Mouse (Mus musculus) hindbrain, embryonic 14.5 days (tissue): ENCODE data around the gene Smyd1. TPM values are rescaled to one million over a fixed set of nuclear protein-coding genes. Genes with fewer than 3 reads are reported as not detected.

Experiments
- ATAC-seq: fragments of 200-750 bp; cut with Nextera tagmentation; 2 replicates; pipeline ENCODE4 v1.8.0; 2017; ENCODE audit warnings: moderate number of reproducible peaks, mild to moderate bottlenecking, moderate TSS enrichment, moderate library complexity; ENCODE audit not compliant: low FRiP score
- DNase-seq: peaks from one replicate; pipeline ENCODE4 v3.0.0-alpha.2; 2015; ENCODE audit warnings: low spot score
- H3K27ac ChIP-seq: fragments of 300-500 bp; sonication (generic); 2 replicates; pipeline ENCODE4 v1.5.1; 2014; ENCODE audit warnings: mild to moderate bottlenecking, moderate library complexity
- H3K27me3 ChIP-seq: fragments of 300-500 bp; sonication (generic); 2 replicates; pipeline ENCODE4 v1.6.1; 2014; ENCODE audit warnings: mild to moderate bottlenecking, low read length, mixed read lengths; ENCODE audit not compliant: control insufficient read depth, insufficient read depth
- H3K36me3 ChIP-seq: fragments of 300-500 bp; sonication (generic); replicated peaks from 2 replicates; pipeline ENCODE4 v1.6.1; 2014; ENCODE audit not compliant: control insufficient read depth, insufficient read depth
- H3K4me1 ChIP-seq: fragments of 300-500 bp; sonication (generic); replicated peaks from 2 replicates; pipeline ENCODE4 v1.6.1; 2014; ENCODE audit warnings: antibody characterized with exemption, low read length, mixed read lengths; ENCODE audit not compliant: control insufficient read depth, insufficient read depth
- H3K4me2 ChIP-seq: fragments of 300-500 bp; sonication (generic); replicated peaks from 2 replicates; pipeline ENCODE4 v1.6.1; 2014; ENCODE audit warnings: mild to moderate bottlenecking, moderate library complexity
- H3K4me3 ChIP-seq: fragments of 300-500 bp; sonication (generic); replicated peaks from 2 replicates; pipeline ENCODE4 v1.5.1; 2014; ENCODE audit warnings: mild to moderate bottlenecking, low read length
- H3K9ac ChIP-seq: fragments of 300-500 bp; sonication (generic); 2 replicates; pipeline ENCODE4 v1.6.1; 2014
- H3K9me3 ChIP-seq: fragments of 300-500 bp; sonication (generic); 2 replicates; pipeline ENCODE4 v1.6.1; 2016; ENCODE audit warnings: low read length; ENCODE audit not compliant: control insufficient read depth
- WGBS: fragments of 180-500 bp; shearing (Covaris S2); extraction: QIAGEN DNeasy Blood & Tissue Kit; methylation state at CpG from one replicate; pipeline ENCODE4 v1.1.7; 2014; 5-methylcytosine and 5-hydroxymethylcytosine counted together
- polyA plus RNA-seq: library from polyadenylated mRNA; unstranded; fragments of >200 nt; fragmentation: Nextera tagmentation; extraction: Ambion mirVana; gene quantifications from 2 replicates; pipeline ENCODE4 v1.2.1, GENCODE M21; 2014

Smyd1 gene
- 0.24 and 0.56 TPM in 2 replicates for polyA plus RNA-seq

DNA sequence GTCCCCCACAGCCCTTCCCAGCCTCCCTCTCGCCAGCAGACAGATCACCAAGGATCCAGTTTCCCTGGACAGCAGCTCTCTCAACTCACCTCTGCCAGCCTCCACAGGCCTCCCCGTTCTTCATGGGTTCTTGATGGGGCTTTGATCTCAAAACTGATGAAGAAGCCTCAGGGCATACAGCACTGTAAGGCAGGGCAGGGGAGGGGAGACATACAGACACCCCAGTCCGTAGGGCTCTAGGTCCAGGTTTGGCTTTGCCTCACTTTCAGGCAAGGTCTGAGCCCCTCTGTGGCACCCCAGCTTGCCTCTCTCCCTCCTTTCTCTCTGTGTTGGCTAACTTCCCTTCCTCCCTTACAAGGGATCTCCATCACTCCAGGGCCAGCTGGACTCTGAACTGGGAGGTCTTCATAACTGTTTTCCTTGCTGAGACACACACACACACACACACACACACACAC lies at the start of gene Smyd1:
Gene Smyd1, minus strand, starts transcription at position 408 of the 458 bp plus-strand sequence.
- Histone ChIP-seq H3K4me3 (no peak within 1 kb of the TSS), H3K4me1 (no peaks in the 10 kb centered on the region), H3K9ac (no peak within 1 kb of the TSS), H3K27ac (no peak within 1 kb of the TSS), H3K27me3 (no peaks in the 10 kb centered on the region), H3K4me2 (no peak within 1 kb of the TSS), H3K36me3 (no peaks in the 10 kb centered on the region), H3K9me3 (no peaks in the 10 kb centered on the region)
- ATAC-seq, result no peak
- no peak for DNase-seq
- 88% methylated on average over 3 of the region's 3 CpGs for WGBS

DNA sequence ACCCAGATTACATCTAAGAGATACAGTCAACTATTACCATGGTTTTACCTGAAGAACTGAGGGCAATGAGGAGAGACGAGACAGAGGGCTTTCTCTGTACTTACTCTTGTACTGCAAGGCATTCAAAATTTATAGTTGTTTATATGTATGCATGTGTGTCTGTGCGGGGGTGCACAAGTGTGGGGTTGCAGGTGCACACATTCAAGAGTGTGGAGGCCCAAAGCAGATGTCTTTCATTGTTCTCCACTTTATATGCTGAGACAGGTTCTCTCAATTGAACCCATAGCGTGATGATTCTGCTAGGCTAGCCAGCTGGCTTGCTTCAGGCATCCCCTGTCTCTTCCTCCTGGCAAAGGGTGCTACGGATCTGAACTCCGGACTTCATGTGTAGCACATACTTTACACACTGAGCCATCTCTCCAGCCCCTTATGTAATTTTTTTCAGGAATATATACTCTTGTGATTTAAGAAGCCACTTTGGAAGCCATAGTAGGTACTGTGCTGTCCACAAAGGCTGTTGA lies 49.1 kb upstream of the Smyd1 start:
- Histone ChIP-seq H3K4me3 (no peak overlapping the region), H3K27me3 (no peaks in the 10 kb centered on the region), H3K4me2 (no peak overlapping the region), H3K9ac (no peak overlapping the region), H3K36me3 (no peaks in the 10 kb centered on the region), H3K9me3 (no peaks in the 10 kb centered on the region), H3K27ac (no peak overlapping the region), H3K4me1 (no peaks in the 10 kb centered on the region)
- WGBS, result 91% methylated on average over 5 of the region's 5 CpGs
- ATAC-seq (no peak), DNase-seq (no peak)

DNA sequence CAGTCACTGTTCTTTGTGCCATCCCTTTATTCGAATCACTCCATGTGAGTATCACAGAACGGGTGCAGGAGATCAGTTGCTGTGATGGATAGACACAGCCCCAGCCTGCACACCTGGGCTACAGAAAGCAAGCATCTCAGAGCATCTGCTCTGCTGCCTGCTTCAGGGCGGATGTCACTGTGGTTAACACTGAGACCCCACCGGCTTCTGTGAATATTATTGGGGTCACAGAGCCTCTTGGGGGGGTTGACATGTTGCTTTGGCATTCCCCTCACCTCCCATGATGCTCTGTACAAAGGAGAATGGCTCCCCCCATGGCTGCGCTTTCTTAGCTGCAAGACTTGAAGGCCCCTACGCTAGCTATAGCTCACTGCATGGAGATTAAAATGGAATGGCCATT lies 47.4 kb upstream of the Smyd1 start:
- 93% methylated on average over 6 of the region's 6 CpGs for WGBS
- Histone ChIP-seq H3K36me3 (no peaks in the 10 kb centered on the region), H3K4me3 (no peak overlapping the region), H3K4me1 (no peaks in the 10 kb centered on the region), H3K27ac (no peak overlapping the region), H3K27me3 (no peaks in the 10 kb centered on the region), H3K4me2 (no peak overlapping the region), H3K9ac (no peak overlapping the region), H3K9me3 (no peaks in the 10 kb centered on the region)
- ATAC-seq (no peak), DNase-seq (no peak)

DNA sequence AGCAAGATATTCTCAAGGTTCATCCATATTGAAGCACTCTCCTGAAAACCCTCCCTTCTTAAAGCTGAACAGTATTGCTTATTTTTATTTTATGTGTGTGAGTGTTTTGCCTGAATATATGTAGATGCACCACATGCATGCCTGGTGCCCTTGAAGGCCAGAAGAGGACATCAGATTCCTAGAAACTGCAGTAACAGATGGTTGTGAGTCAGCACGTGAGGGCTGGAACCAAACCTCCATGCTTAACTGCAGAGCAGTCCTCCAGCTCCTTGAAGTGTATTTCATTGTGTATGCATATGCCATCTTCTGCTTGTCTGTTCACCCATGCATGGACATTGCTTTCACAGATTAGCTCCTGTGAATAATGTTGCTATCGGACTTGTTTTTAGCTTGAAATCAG lies 42.0 kb upstream of the Smyd1 start:
- no peak overlapping the region for H3K4me3 ChIP-seq
- H3K27ac ChIP-seq, result no peak overlapping the region
- DNase-seq (no peak), ATAC-seq (no peak)
- H3K9me3 ChIP-seq, result no peaks in the 10 kb centered on the region
- no peaks in the 10 kb centered on the region for H3K4me1 ChIP-seq
- no peak overlapping the region for H3K4me2 ChIP-seq
- H3K27me3 ChIP-seq, result no peaks in the 10 kb centered on the region
- no peaks in the 10 kb centered on the region for H3K36me3 ChIP-seq
- WGBS, result 69% methylated on average over 2 of the region's 2 CpGs
- H3K9ac ChIP-seq, result no peak overlapping the region

DNA sequence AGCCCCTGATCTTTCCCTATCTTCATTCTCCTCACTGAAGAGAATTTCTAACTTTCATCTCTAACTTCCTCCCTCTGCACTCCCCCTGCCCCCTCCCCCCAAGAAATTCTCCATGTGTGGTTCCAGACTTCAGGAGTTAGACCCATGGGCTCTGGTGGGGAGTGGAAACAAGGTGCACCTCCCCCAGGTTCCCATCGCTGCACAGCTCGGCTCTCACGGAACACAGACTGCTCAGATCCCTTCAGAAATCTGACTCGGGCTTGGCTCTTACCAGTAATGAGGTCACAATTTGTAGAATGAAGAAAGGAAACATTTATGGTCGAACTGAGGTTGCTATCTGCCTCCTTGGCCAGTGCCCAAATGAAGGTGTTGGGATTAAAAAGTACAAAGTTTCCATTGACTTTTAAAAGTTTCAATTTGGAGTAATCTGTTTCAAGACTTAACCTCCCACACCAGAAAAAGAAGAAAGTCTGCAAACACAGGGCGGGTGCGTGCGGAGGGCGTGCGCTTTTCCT lies 39.2 kb upstream of the Smyd1 start:
- H3K27ac ChIP-seq, result no peak overlapping the region
- H3K4me1 ChIP-seq, result no peaks in the 10 kb centered on the region
- DNase-seq (no peak), ATAC-seq (no peak)
- no peaks in the 10 kb centered on the region for H3K9me3 ChIP-seq
- no peak overlapping the region for H3K4me3 ChIP-seq
- H3K9ac ChIP-seq, result no peak overlapping the region
- no peaks in the 10 kb centered on the region for H3K27me3 ChIP-seq
- H3K36me3 ChIP-seq, result no peaks in the 10 kb centered on the region
- no peak overlapping the region for H3K4me2 ChIP-seq
- 89% methylated on average over 10 of the region's 10 CpGs for WGBS

DNA sequence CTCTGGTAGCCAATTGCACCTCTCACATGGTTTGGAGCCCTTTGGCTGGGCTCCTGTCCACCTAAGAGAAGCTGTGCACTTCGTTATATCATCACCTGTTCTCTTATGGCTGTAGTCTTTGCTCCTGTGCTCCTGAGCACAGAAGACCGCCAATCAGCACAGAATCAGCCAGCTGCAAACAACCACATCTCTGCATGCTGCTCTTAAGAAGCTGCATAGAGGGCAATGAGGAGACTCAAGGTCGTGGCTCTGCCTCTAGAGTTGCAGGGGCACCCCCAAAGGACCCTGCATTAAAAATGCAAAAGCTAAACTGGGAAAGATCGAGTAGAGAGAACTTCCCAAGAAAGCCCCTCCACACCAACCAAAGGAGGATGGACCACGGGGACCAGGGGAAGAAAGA lies 38.7 kb upstream of the Smyd1 start:
- H3K4me3 ChIP-seq, result no peak overlapping the region
- H3K9ac ChIP-seq, result no peak overlapping the region
- no peak overlapping the region for H3K4me2 ChIP-seq
- no peaks in the 10 kb centered on the region for H3K36me3 ChIP-seq
- no peak for DNase-seq
- H3K27ac ChIP-seq, result no peak overlapping the region
- no peak for ATAC-seq
- no peaks in the 10 kb centered on the region for H3K9me3 ChIP-seq
- H3K4me1 ChIP-seq, result no peaks in the 10 kb centered on the region
- H3K27me3 ChIP-seq, result no peaks in the 10 kb centered on the region
- 66% methylated on average over 5 of the region's 5 CpGs for WGBS

DNA sequence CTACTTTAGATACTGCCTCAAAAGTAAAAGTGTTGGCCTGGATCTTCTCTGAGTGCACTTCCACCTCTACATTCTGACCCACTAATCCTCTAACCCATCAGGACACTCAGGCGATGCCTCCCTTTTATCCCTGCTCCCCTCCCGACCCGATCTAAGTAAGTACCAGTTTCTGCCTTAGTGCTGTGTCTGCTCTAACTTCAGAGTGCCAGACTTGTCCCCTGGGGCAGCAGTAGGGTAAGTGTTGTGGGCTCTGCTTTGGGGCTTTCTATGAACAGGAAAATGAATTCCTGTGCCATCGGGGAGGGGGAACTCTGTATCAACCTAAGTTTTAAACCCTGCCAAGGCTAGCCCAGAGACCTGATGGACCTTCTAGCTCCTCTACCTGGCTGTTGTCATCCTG lies 38.2 kb upstream of the Smyd1 start:
- ATAC-seq (no peak), DNase-seq (no peak)
- no peak overlapping the region for H3K27ac ChIP-seq
- 83% methylated on average over 4 of the region's 4 CpGs for WGBS
- H3K36me3 ChIP-seq, result no peaks in the 10 kb centered on the region
- H3K4me1 ChIP-seq, result no peaks in the 10 kb centered on the region
- H3K4me2 ChIP-seq, result no peak overlapping the region
- H3K9ac ChIP-seq, result no peak overlapping the region
- H3K9me3 ChIP-seq, result no peaks in the 10 kb centered on the region
- H3K4me3 ChIP-seq, result no peak overlapping the region
- H3K27me3 ChIP-seq, result no peaks in the 10 kb centered on the region

DNA sequence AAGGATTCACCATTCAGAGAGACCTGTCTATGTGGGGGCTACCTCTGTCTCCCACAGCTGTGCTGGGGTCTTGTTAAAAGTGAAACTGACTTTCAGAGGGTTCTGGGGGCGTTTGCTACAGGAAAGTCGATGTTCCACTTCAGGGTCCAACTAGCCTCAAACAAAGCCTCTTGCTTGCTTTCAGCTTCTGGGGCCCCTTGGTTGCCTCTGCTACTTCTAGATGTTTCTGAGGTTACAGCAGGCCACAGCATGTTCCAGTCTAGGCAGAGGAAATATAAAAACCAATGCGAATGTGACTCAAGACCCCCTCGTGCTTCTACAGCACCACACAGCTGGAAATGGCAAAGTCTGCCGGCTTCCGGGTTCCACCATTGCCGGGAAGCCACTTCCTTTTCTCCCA lies 35.5 kb upstream of the Smyd1 start:
- Histone ChIP-seq H3K27me3 (no peaks in the 10 kb centered on the region), H3K4me3 (no peak overlapping the region), H3K4me2 (no peak overlapping the region), H3K27ac (no peak overlapping the region), H3K36me3 (no peaks in the 10 kb centered on the region), H3K9me3 (no peaks in the 10 kb centered on the region), H3K4me1 (no peaks in the 10 kb centered on the region), H3K9ac (no peak overlapping the region)
- no peak for DNase-seq
- no peak for ATAC-seq
- WGBS, result 93% methylated on average over 7 of the region's 7 CpGs

DNA sequence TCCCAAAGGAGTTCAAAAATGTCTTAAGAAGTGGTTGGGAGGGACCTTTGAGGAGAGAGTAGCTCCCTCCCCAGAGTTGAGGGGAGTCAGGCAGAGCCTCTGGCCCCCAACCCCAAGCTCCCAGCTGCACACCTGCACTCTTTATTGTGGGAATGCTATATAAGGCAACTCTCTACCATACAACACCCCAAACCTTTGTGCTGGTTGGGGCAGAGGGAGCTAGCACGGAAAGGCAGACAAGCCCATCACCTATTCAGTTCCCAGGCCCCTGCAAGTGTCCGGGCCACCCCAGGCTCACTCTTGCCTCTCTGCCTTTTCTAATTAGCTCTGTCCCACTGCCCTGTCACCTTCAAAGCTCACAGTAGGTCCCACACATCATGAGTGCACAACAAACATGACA lies 31.7 kb upstream of the Smyd1 start:
- Histone ChIP-seq H3K4me3 (no peak overlapping the region), H3K36me3 (no peaks in the 10 kb centered on the region), H3K27me3 (no peaks in the 10 kb centered on the region), H3K4me1 (no peaks in the 10 kb centered on the region), H3K4me2 (no peak overlapping the region), H3K9ac (no peak overlapping the region), H3K9me3 (no peaks in the 10 kb centered on the region), H3K27ac (no peak overlapping the region)
- ATAC-seq, result no peak
- no peak for DNase-seq
- WGBS, result 82% methylated on average over 2 of the region's 2 CpGs

DNA sequence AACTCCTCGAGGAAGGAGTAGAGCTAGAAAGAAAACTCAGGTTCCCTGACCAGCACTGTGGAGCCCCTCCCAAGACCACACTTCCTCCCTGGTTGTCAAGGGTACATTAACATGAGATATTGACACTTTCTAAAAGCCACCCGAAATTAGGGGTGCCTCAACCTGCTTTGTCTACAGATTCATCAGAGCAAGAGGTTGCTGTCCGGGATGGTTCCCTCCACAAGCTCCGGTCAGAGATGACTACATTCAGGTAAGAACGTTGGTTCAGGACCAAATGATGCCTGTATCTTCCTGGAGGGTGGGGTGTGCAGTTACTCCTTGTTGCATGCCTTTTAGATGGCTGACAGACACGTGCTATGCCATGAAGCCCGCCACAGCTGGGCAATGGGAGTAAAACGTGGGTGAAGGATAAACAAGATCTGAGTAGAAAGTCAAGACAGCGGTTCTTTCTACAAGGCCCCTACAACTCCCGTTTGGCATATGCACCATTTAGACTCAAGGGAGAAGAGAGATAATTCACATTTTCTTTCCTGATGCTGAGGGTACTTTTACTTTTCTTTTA lies 30.9 kb upstream of the Smyd1 start:
- no peaks in the 10 kb centered on the region for H3K27me3 ChIP-seq
- 88% methylated on average over 10 of the region's 10 CpGs for WGBS
- no peak for ATAC-seq
- H3K4me2 ChIP-seq, result no peak overlapping the region
- no peak for DNase-seq
- H3K9me3 ChIP-seq, result 0 out of 2 replicates have a peak, but pooled peaks cover 1% of the 10 kb centered on the region
- no peak overlapping the region for H3K9ac ChIP-seq
- no peaks in the 10 kb centered on the region for H3K4me1 ChIP-seq
- H3K4me3 ChIP-seq, result no peak overlapping the region
- no peak overlapping the region for H3K27ac ChIP-seq
- H3K36me3 ChIP-seq, result no peaks in the 10 kb centered on the region
